Mouse (Mus musculus) hindbrain, embryonic 11.5 days (tissue): ENCODE data around the gene 2310057M21Rik. TPM values are rescaled to one million over a fixed set of nuclear protein-coding genes. Genes with fewer than 3 reads are reported as not detected.

Source experiments
- ATAC-seq: fragments of 200-750 bp; cut with Nextera tagmentation; 2 replicates; pipeline ENCODE4 v1.8.0; 2017; ENCODE audit warnings: mild to moderate bottlenecking, moderate TSS enrichment, moderate library complexity; ENCODE audit not compliant: low FRiP score
- DNase-seq: peaks from one replicate; pipeline ENCODE4 v3.0.0-alpha.2; 2015; ENCODE audit warnings: low spot score
- H3K27ac ChIP-seq: fragments of 300-500 bp; sonication (generic); 2 replicates; pipeline ENCODE4 v1.5.1; 2014; ENCODE audit warnings: mild to moderate bottlenecking, low read depth, low read length
- H3K27me3 ChIP-seq: fragments of 300-500 bp; sonication (generic); 2 replicates; pipeline ENCODE4 v1.6.1; 2014; ENCODE audit warnings: mild to moderate bottlenecking, low read length, moderate library complexity, mixed read lengths; ENCODE audit not compliant: control insufficient read depth, insufficient read depth
- H3K36me3 ChIP-seq: fragments of 300-500 bp; sonication (generic); 2 replicates; pipeline ENCODE4 v1.6.1; 2014; ENCODE audit warnings: mild to moderate bottlenecking, low read length, moderate library complexity, mixed read lengths; ENCODE audit not compliant: control insufficient read depth, insufficient read depth
- H3K4me1 ChIP-seq: fragments of 300-500 bp; sonication (generic); replicated peaks from 2 replicates; pipeline ENCODE4 v1.6.1; 2014; ENCODE audit warnings: low read length, mixed read lengths; ENCODE audit not compliant: control insufficient read depth, insufficient read depth
- H3K4me2 ChIP-seq: fragments of 300-500 bp; sonication (generic); replicated peaks from 2 replicates; pipeline ENCODE4 v1.6.1; 2014; ENCODE audit warnings: mild to moderate bottlenecking, low read depth, low read length
- H3K4me3 ChIP-seq: fragments of 300-500 bp; sonication (generic); 2 replicates; pipeline ENCODE4 v1.5.1; 2014; ENCODE audit warnings: low read depth, low read length
- H3K9ac ChIP-seq: fragments of 300-500 bp; sonication (generic); 2 replicates; pipeline ENCODE4 v1.6.1; 2014; ENCODE audit warnings: low read depth, low read length
- H3K9me3 ChIP-seq: fragments of 300-500 bp; sonication (generic); 2 replicates; pipeline ENCODE4 v1.6.1; 2016; ENCODE audit warnings: low read length; ENCODE audit not compliant: control insufficient read depth
- WGBS: fragments of 180-500 bp; shearing (Covaris S2); extraction: QIAGEN DNeasy Blood & Tissue Kit; methylation state at CpG from one replicate; pipeline ENCODE4 v1.1.7; 2014; 5-methylcytosine and 5-hydroxymethylcytosine counted together
- polyA plus RNA-seq: library from polyadenylated mRNA; unstranded; fragments of >200 nt; fragmentation: Nextera tagmentation; extraction: Ambion mirVana; gene quantifications from 2 replicates; pipeline ENCODE4 v1.2.1, GENCODE M21; 2014

The 2310057M21Rik gene
- polyA plus RNA-seq, 1 experiment from 2014 or later, result 22.5 TPM

DNA sequence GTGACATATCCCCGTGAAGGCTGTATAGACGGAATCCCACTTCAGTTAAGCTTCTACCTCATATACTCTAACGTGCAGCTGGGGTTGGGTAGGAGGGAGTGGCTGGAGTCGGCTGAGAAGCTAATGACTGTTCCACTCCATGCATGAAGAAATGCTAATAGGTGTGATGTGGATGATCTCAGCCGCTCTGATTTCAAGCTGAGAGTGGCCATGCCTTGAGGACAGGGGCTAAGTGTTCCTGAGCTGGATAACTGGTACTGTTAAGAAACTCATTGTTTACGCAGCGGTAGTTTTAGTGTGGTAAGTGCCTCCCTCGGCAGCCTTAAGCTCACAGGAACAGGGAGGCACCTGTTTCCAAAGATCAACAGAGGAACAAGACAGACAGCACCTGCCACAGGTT, 59.2 kb downstream of the 2310057M21Rik start:
- no peaks in the 10 kb centered on the region for H3K4me1 ChIP-seq
- H3K36me3 ChIP-seq, result no peaks in the 10 kb centered on the region
- H3K9me3 ChIP-seq, result no peaks in the 10 kb centered on the region
- no peak overlapping the region for H3K4me2 ChIP-seq
- H3K9ac ChIP-seq, result no peak overlapping the region
- H3K27me3 ChIP-seq, result no peaks in the 10 kb centered on the region
- WGBS, result 89% methylated on average over 8 of the region's 8 CpGs
- ATAC-seq (no peak), DNase-seq (no peak)
- no peak overlapping the region for H3K4me3 ChIP-seq
- H3K27ac ChIP-seq, result no peak overlapping the region

DNA sequence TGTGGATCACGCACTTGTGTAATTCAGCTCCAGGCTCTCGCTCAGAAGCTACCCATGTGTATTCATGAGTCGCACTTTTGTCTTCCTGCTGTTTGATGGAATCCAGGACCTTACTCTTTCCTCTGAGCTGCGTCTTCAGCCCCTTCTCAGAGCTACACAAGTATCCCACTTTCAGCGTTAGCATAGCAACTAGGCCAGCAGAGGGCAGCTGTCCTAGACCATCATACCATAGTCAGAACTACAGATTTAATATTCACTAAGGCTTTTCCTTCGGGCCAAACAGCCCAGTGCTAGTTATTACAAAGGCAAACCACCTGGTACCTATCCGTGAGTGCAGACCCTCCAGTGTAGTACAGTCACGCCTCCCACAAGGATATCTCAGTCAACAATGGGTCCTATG, 65.4 kb downstream of the 2310057M21Rik start:
- no peaks in the 10 kb centered on the region for H3K9me3 ChIP-seq
- H3K27ac ChIP-seq, result no peak overlapping the region
- no peak overlapping the region for H3K4me2 ChIP-seq
- peak; percentile 5 for DNase-seq
- H3K36me3 ChIP-seq, result no peaks in the 10 kb centered on the region
- no peaks in the 10 kb centered on the region for H3K27me3 ChIP-seq
- no peak for ATAC-seq
- H3K4me1 ChIP-seq, result no peaks in the 10 kb centered on the region
- 75% methylated on average over 8 of the region's 8 CpGs for WGBS
- H3K9ac ChIP-seq, result no peak overlapping the region
- no peak overlapping the region for H3K4me3 ChIP-seq

Other genes with a start within 250 kb of the 2310057M21Rik start
- gene 4933402N03Rik, start 216.4 kb downstream of the 2310057M21Rik start, polyA plus RNA-seq, result not detected in 2 replicates
- not detected in 2 replicates for gene 5430419D17Rik, start 188.4 kb downstream of the 2310057M21Rik start, polyA plus RNA-seq
- not detected in 2 replicates for gene Cuzd1, start 40.5 kb downstream of the 2310057M21Rik start, polyA plus RNA-seq
- not detected in 2 replicates for gene Fam24b, start 33.2 kb downstream of the 2310057M21Rik start, polyA plus RNA-seq
- gene Fam24a, start 28.9 kb downstream of the 2310057M21Rik start, polyA plus RNA-seq, result not detected in 2 replicates
- gene Pstk, start 8.4 kb upstream of the 2310057M21Rik start, polyA plus RNA-seq, result 59.4 and 63.3 TPM in 2 replicates
- 25.4 and 26.6 TPM in 2 replicates for gene Ikzf5, start 47.8 kb upstream of the 2310057M21Rik start, polyA plus RNA-seq
- 88.8 and 93.7 TPM in 2 replicates for gene Acadsb, start 47.8 kb upstream of the 2310057M21Rik start, polyA plus RNA-seq
- gene Hmx3, start 180.1 kb upstream of the 2310057M21Rik start, polyA plus RNA-seq, result 0.57 and 1.2 TPM in 2 replicates
- 2.7 and 3.5 TPM in 2 replicates for gene Hmx2, start 186.0 kb upstream of the 2310057M21Rik start, polyA plus RNA-seq
- gene Bub3, start 197.5 kb upstream of the 2310057M21Rik start, polyA plus RNA-seq, result 271 and 278 TPM in 2 replicates